Mouse (Mus musculus): ENCODE measurements around the gene Smim9. TPM values are rescaled to one million over a fixed set of nuclear protein-coding genes. Genes with fewer than 3 reads are reported as not detected.
"Not testable (repeated sequence)": the region's sequence is repeated elsewhere in the genome, so short reads cannot be mapped to it uniquely, and the experiment has no call there.

Gene Smim9
- polyA plus RNA-seq (2014; fragmentation: Nextera tagmentation; extraction: Ambion mirVana) = not detected in 2 replicates

- Histone ChIP-seq H3K4me1 (ENCODE audit: control insufficient read depth, insufficient read depth, low read length) (no peaks in the 10 kb centered on the region), H3K4me2 (replicated peaks; ENCODE audit: low read depth, low read length) (no peak within 1 kb of the TSS), H3K27ac (ENCODE audit: low read depth, low read length) (no peak within 1 kb of the TSS), H3K9me3 (ENCODE audit: control insufficient read depth, low read length) (no peaks in the 10 kb centered on the region), H3K36me3 (ENCODE audit: control insufficient read depth, insufficient read depth, low read length) (no peaks in the 10 kb centered on the region), H3K27me3 (ENCODE audit: control insufficient read depth, insufficient read depth, low read length) (no peaks in the 10 kb centered on the region), H3K9ac (ENCODE audit: low read depth, low read length) (no peak within 1 kb of the TSS), H3K4me3 (ENCODE audit: low read length) (no peak within 1 kb of the TSS)
- WGBS = 55% methylated on average over 1 of the region's 1 CpGs
- no peak for ATAC-seq (ENCODE audit: low FRiP score, low TSS enrichment)
These were observed at the start of gene Smim9 for GRCm38 (mm10) chrX:75163670-75164069. Gene Smim9, minus strand, starts transcription at chrX:75163770.

DNA sequence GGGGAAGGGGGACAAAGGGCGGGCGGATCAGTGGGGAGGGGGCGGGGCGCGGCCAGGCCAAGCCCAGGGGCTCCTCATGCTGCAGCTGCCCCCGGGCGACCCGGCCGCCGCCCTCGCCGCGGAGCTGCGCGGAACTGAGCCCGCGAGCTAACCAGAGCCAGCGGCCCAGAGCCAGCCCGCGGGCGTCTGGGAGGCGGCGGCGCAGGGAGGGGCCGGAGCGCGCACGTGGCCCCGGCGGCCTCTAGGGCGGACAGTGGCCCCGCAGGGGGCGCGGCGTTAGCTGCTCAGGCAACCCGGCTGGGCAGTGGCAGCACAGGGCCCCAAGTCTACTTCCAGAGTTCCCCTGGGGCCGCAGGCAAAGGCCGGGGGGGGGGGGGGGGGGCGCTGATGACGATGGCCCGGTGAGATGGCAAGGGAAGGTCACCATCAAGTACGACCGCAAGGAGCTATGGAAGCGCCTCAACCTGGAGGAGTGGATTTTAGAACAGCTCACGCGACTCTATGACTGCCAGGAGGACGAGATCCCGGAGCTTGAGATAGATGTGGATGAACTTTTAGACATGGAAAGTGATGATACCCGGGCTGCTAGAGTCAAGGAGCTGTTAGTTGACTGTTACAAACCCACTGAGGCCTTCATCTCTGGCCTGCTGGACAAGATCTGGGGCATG is 7.9 kb downstream of the Smim9 start:
- Histone ChIP-seq H3K36me3 (ENCODE audit: control insufficient read depth, insufficient read depth, low read length) (no peaks in the 10 kb centered on the region), H3K9ac (ENCODE audit: low read depth, low read length) (peak overlapping the region; percentile 48), H3K4me1 (ENCODE audit: control insufficient read depth, insufficient read depth, low read length) (no peaks in the 10 kb centered on the region), H3K4me2 (replicated peaks; ENCODE audit: low read depth, low read length) (peak overlapping the region; percentile 54), H3K9me3 (ENCODE audit: control insufficient read depth, low read length) (no peaks in the 10 kb centered on the region), H3K4me3 (ENCODE audit: low read length) (peak overlapping the region; percentile 34), H3K27ac (ENCODE audit: low read depth, low read length) (no peak overlapping the region), H3K27me3 (ENCODE audit: control insufficient read depth, insufficient read depth, low read length) (no peaks in the 10 kb centered on the region)
- WGBS = 19% methylated on average over 41 of the region's 49 CpGs
- ATAC-seq (ENCODE audit: low FRiP score, low TSS enrichment) = peak; percentile 90

- WGBS = 50% methylated on average over 1 of the region's 1 CpGs
- no peak overlapping the region for H3K4me3 ChIP-seq (ENCODE audit: low read length)
- no peak overlapping the region for H3K4me2 ChIP-seq (replicated peaks; ENCODE audit: low read depth, low read length)
- H3K9me3 ChIP-seq (ENCODE audit: control insufficient read depth, low read length) = no peaks in the 10 kb centered on the region
- H3K27me3 ChIP-seq (ENCODE audit: control insufficient read depth, insufficient read depth, low read length) = no peaks in the 10 kb centered on the region
- no peak overlapping the region for H3K27ac ChIP-seq (ENCODE audit: low read depth, low read length)
- no peaks in the 10 kb centered on the region for H3K36me3 ChIP-seq (ENCODE audit: control insufficient read depth, insufficient read depth, low read length)
- no peak overlapping the region for H3K9ac ChIP-seq (ENCODE audit: low read depth, low read length)
- no peaks in the 10 kb centered on the region for H3K4me1 ChIP-seq (ENCODE audit: control insufficient read depth, insufficient read depth, low read length)
- ATAC-seq (ENCODE audit: low FRiP score, low TSS enrichment) = no peak
These were observed 11.3 kb downstream of the Smim9 start for GRCm38 (mm10) chrX:75152249-75152648.

DNA sequence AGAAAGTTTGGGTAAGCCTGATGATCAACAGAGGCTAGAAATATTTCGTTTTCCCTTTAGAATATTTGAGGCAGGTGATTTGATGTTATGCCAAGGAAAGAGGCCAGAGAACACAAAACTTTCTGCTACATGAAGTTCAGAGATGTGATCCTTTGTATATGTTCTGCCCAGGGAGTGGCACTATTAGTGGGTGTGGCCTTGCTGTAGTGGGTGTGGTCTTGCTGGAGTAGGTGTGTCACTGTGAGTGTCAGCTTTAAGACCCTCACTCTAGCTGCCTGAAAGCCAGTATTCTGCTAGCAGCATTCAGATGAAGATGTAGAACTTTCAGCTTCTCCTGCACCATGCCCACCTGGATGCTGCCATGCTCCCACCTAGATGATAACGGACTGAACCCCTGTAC is 13.3 kb downstream of the Smim9 start:
- no peak for ATAC-seq (ENCODE audit: low FRiP score, low TSS enrichment)

GRCm38 (mm10) chrX:75148414-75148813 is 15.2 kb downstream of the Smim9 start:
- H3K27ac ChIP-seq (ENCODE audit: low read depth, low read length) = no peak overlapping the region
- no peaks in the 10 kb centered on the region for H3K36me3 ChIP-seq (ENCODE audit: control insufficient read depth, insufficient read depth, low read length)
- ATAC-seq (ENCODE audit: low FRiP score, low TSS enrichment) = no peak
- H3K4me2 ChIP-seq (replicated peaks; ENCODE audit: low read depth, low read length) = no peak overlapping the region
- H3K9me3 ChIP-seq (ENCODE audit: control insufficient read depth, low read length) = no peaks in the 10 kb centered on the region
- H3K9ac ChIP-seq (ENCODE audit: low read depth, low read length) = no peak overlapping the region
- H3K4me1 ChIP-seq (ENCODE audit: control insufficient read depth, insufficient read depth, low read length) = no peaks in the 10 kb centered on the region
- no peak overlapping the region for H3K4me3 ChIP-seq (ENCODE audit: low read length)
- WGBS = 79% methylated on average over 4 of the region's 4 CpGs
- no peaks in the 10 kb centered on the region for H3K27me3 ChIP-seq (ENCODE audit: control insufficient read depth, insufficient read depth, low read length)

More for the DNA sequence above, 13.3 kb downstream of the Smim9 start:
- Histone ChIP-seq H3K27ac (ENCODE audit: low read depth, low read length) (no peak overlapping the region), H3K27me3 (ENCODE audit: control insufficient read depth, insufficient read depth, low read length) (no peaks in the 10 kb centered on the region), H3K4me3 (ENCODE audit: low read length) (no peak overlapping the region), H3K36me3 (ENCODE audit: control insufficient read depth, insufficient read depth, low read length) (no peaks in the 10 kb centered on the region), H3K4me1 (ENCODE audit: control insufficient read depth, insufficient read depth, low read length) (no peaks in the 10 kb centered on the region), H3K9ac (ENCODE audit: low read depth, low read length) (no peak overlapping the region), H3K4me2 (replicated peaks; ENCODE audit: low read depth, low read length) (no peak overlapping the region), H3K9me3 (ENCODE audit: control insufficient read depth, low read length) (no peaks in the 10 kb centered on the region)
- 83% methylated on average over 2 of the region's 2 CpGs for WGBS

DNA sequence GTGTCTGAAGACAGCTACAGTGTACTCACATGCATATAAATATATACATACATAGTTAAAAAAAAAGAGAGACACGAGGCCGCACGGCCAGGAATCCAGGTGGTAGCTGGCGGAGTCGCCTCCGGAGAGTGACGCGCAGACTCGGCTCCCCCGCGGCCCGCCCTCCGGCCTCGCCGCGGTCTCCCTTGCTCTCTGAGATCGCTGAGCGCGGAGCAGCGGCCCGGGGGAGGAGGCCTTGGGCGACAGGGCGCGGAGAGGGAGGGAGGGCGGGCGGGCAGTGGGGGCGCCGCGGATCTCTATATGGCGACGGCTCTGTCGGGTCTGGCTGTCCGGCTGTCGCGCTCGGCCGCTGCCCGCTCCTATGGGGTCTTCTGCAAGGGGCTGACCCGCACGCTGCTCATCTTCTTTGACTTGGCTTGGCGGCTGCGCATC is 20.4 kb downstream of the Smim9 start:
- H3K36me3 ChIP-seq (ENCODE audit: control insufficient read depth, insufficient read depth, low read length); H3K27me3 ChIP-seq (ENCODE audit: control insufficient read depth, insufficient read depth, low read length); H3K27ac ChIP-seq (ENCODE audit: low read depth, low read length); H3K9me3 ChIP-seq (ENCODE audit: control insufficient read depth, low read length); H3K4me1 ChIP-seq (ENCODE audit: control insufficient read depth, insufficient read depth, low read length): not testable (repeated sequence)
- peak overlapping the region; percentile 28; the same call in 1 of the 2 replicates for H3K9ac ChIP-seq (ENCODE audit: low read depth, low read length)
- peak overlapping the region; percentile 45 for H3K4me2 ChIP-seq (replicated peaks; ENCODE audit: low read depth, low read length)
- ATAC-seq (ENCODE audit: low FRiP score, low TSS enrichment) = peak; percentile 72; the same call in 1 of the 2 replicates
- peak overlapping the region; percentile 28 for H3K4me3 ChIP-seq (ENCODE audit: low read length)
- 25% methylated on average over 33 of the region's 42 CpGs for WGBS

GRCm38 (mm10) chrX:75138182-75138581 is 25.4 kb downstream of the Smim9 start:
- Histone ChIP-seq H3K4me3 (ENCODE audit: low read length) (no peak overlapping the region), H3K27me3 (ENCODE audit: control insufficient read depth, insufficient read depth, low read length) (no peaks in the 10 kb centered on the region), H3K36me3 (ENCODE audit: control insufficient read depth, insufficient read depth, low read length) (no peaks in the 10 kb centered on the region), H3K9ac (ENCODE audit: low read depth, low read length) (no peak overlapping the region), H3K27ac (ENCODE audit: low read depth, low read length) (no peak overlapping the region), H3K9me3 (ENCODE audit: control insufficient read depth, low read length) (no peaks in the 10 kb centered on the region), H3K4me1 (ENCODE audit: control insufficient read depth, insufficient read depth, low read length) (no peaks in the 10 kb centered on the region), H3K4me2 (replicated peaks; ENCODE audit: low read depth, low read length) (no peak overlapping the region)
- WGBS = 95% methylated on average over 2 of the region's 2 CpGs
- no peak for ATAC-seq (ENCODE audit: low FRiP score, low TSS enrichment)

DNA sequence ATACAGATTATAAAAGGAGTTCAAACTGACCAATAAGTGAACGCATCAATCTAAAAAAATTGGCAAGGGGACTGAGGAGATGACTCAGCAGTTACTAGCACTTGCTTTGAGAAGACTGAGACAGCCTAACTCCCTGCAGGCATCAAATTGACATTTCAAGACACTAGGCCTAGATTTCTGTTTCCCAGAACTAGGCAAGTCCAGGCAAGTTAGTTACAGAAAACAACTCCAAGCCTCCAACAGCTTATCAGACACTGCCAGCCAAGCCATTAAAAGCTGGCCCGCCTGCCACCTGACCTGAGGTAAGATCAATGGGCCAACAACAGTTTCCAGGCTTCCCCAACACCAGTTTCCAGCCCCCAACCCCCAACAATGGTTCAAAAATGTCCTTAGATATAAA is 25.8 kb downstream of the Smim9 start:
- WGBS = 94% methylated on average over 2 of the region's 2 CpGs
- Histone ChIP-seq H3K9me3 (ENCODE audit: control insufficient read depth, low read length) (no peaks in the 10 kb centered on the region), H3K4me2 (replicated peaks; ENCODE audit: low read depth, low read length) (no peak overlapping the region), H3K36me3 (ENCODE audit: control insufficient read depth, insufficient read depth, low read length) (no peaks in the 10 kb centered on the region), H3K4me1 (ENCODE audit: control insufficient read depth, insufficient read depth, low read length) (no peaks in the 10 kb centered on the region), H3K9ac (ENCODE audit: low read depth, low read length) (no peak overlapping the region), H3K4me3 (ENCODE audit: low read length) (no peak overlapping the region), H3K27me3 (ENCODE audit: control insufficient read depth, insufficient read depth, low read length) (no peaks in the 10 kb centered on the region), H3K27ac (ENCODE audit: low read depth, low read length) (no peak overlapping the region)
- ATAC-seq (ENCODE audit: low FRiP score, low TSS enrichment) = no peak

DNA sequence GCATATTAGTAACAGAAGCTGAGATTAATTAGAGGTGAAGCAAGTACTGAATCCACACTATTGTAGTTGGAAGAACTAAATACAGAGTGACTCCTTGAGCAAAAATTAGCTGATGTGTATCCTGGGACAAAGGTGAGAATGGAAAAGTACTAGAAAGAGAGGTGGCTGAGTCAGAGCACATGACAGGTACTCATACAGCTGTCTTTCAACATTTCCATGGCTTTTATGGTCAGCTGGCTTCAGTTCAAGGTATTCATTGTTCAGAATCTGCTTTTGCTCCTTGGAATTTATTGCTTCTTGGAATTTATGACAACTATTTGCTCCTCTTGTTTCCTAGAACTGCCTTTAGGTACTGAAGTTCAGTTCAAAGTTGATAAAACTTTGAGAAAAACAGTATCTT is 26.6 kb downstream of the Smim9 start:
- Histone ChIP-seq H3K4me2 (replicated peaks; ENCODE audit: low read depth, low read length) (no peak overlapping the region), H3K27me3 (ENCODE audit: control insufficient read depth, insufficient read depth, low read length) (no peaks in the 10 kb centered on the region), H3K27ac (ENCODE audit: low read depth, low read length) (no peak overlapping the region), H3K4me1 (ENCODE audit: control insufficient read depth, insufficient read depth, low read length) (no peaks in the 10 kb centered on the region), H3K9me3 (ENCODE audit: control insufficient read depth, low read length) (no peaks in the 10 kb centered on the region), H3K36me3 (ENCODE audit: control insufficient read depth, insufficient read depth, low read length) (no peaks in the 10 kb centered on the region), H3K4me3 (ENCODE audit: low read length) (no peak overlapping the region), H3K9ac (ENCODE audit: low read depth, low read length) (no peak overlapping the region)
- no peak for ATAC-seq (ENCODE audit: low FRiP score, low TSS enrichment)

Measured in kidney, embryonic 14.5 days (tissue).